Mouse (Mus musculus) gastrocnemius, postnatal 14 days (tissue): ENCODE results near the gene Ccser1. TPM values are rescaled to one million over a fixed set of nuclear protein-coding genes. Genes with fewer than 3 reads are reported as not detected.

Source experiments
- DNase-seq: peaks from one replicate; pipeline ENCODE4 v3.0.0; 2021; ENCODE audit warnings: mixed read lengths
- intact Hi-C: fragments of 180-260 bp; cut with DNase I; formaldehyde crosslinking; loops from one replicate; pipeline ENCODE4 v1.15.1; 2025; ENCODE audit warnings: low total_unique reads
- total RNA-seq, 2 experiments: library from RNA; stranded (reverse); gene quantifications; 2 replicates each; pipeline ENCODE4 v1.2.3; 2021

Gene Ccser1
- total RNA-seq, 2 experiments from 2014 or later: 2.0 to 4.0 TPM

- no peak for DNase-seq
- intact Hi-C loops: no loop called here
These were observed 1016.5 kb downstream of the Ccser1 start for GRCm38 (mm10) chr6:62196496-62197188.

DNA sequence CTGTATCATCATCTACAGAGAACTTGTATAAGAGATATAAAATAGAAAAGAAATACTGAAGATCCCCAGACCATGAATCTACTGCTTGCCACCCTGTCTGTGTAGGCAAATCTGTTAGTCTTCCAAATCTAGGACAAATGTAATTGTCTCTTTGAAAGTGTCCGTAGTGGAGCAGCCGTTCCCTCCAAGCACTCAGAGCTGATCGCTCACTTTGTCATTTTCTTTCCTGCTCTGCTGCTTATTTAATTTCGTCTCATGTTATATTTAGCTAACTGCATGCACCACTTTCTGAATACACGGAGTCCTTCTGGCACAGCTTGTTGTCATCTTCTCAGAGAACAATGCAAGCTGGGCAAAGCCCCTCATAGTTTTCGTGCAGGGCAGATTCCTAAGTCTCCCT lies 1018.6 kb downstream of the Ccser1 start:
- DNase-seq: no peak
- intact Hi-C loops: no loop called here

- no peak for DNase-seq
- intact Hi-C loops: no loop called here
These were observed 1024.9 kb downstream of the Ccser1 start for GRCm38 (mm10) chr6:62205013-62205412.

GRCm38 (mm10) chr6:62221856-62222255 lies 1041.7 kb downstream of the Ccser1 start:
- no peak for DNase-seq
- intact Hi-C loops: no loop called here

DNA sequence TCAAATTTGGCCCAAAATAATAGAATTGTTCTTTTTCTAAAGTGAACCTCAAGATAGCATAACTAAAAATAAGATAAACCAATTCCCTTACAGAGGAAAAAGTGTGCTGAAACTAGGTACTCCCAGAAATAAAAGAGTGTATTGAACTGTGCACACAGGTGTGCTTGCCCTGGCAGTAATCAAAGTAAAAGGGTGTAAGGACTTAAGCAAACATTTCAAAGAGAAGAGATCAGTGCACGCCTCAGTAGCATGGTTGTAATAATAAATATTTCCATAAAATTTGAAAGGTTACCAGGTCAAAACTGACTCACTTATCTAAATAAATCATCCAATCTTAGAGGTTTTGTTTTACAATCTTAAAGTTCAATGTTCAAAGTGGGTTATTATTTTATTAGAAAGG lies 1083.8 kb downstream of the Ccser1 start:
- intact Hi-C loops: no loop called here
- no peak for DNase-seq

DNA sequence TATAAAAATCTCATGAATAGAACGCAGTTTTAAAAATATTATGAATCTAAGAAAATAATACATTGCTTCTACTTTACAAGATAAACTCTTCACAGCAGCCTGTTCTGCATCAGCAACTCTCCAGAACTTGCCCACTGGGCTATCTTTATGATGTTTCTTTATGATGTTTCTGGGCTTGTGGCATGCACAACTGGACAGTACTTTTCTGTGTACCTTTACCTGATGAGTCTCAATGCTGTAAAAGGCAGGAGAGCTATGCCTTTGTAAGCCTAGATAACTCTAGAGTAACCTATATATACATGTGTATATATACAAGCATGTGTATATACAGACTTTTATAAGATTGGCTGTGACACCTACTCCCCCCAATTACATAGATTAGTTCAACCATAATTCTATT lies 1084.4 kb downstream of the Ccser1 start:
- intact Hi-C loops: no loop called here
- no peak for DNase-seq

- no peak for DNase-seq
- intact Hi-C loops: no loop called here
These were observed 1101.1 kb downstream of the Ccser1 start for GRCm38 (mm10) chr6:62281256-62281655.

GRCm38 (mm10) chr6:62301576-62302312 lies 1121.6 kb downstream of the Ccser1 start:
- intact Hi-C loops: no loop called here
- DNase-seq: no peak

- intact Hi-C loops: no loop called here
- no peak for DNase-seq
These were observed 1138.5 kb downstream of the Ccser1 start for GRCm38 (mm10) chr6:62318627-62319026.

DNA sequence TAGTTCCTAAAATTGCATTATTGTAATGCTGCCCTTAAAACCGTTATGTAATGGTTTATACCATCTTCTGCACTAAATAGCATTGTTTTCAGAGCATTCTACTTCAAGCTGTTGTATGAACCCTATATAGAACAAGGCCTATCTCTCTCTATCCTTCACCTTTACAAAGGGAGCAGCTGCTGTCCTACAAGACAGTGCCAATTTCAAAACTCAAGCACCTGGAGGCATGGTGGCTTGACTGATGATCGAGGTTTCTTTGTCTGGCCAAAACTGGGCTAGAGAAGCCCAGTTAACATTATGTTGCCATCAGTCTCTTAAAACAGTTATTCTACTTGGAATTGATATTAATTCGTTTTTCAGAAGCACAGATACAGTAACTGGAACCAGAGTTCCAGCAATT lies 1160.2 kb downstream of the Ccser1 start:
- intact Hi-C loops: no loop called here

GRCm38 (mm10) chr6:62367802-62368201 lies 1187.7 kb downstream of the Ccser1 start:
- intact Hi-C loops: no loop called here

More for the DNA sequence above, 1160.2 kb downstream of the Ccser1 start:
- DNase-seq: no peak

More at GRCm38 (mm10) chr6:62367802-62368201, 1187.7 kb downstream of the Ccser1 start:
- DNase-seq: no peak
